Mouse (Mus musculus) E14TG2a.4 (cell line): ENCODE results near the gene Abi3bp.

ENCODE experiments used
- CTCF ChIP-seq: conservative IDR thresholded peaks from 2 replicates; pipeline ENCODE4 v1.5.1; 2014; ENCODE audit warnings: low read length
- NANOG ChIP-seq: IDR thresholded peaks from 2 replicates; pipeline ENCODE4 v1.6.1; 2014; ENCODE audit warnings: borderline replicate concordance, low read length, mixed read lengths
- POU5F1 ChIP-seq: IDR thresholded peaks from 2 replicates; pipeline ENCODE4 v1.6.1; 2014; ENCODE audit warnings: low read length, borderline replicate concordance

GRCm38 (mm10) chr16:56501101-56501500, 23.4 kb downstream of the Abi3bp start:
- TF ChIP-seq CTCF, result no peak
- TF ChIP-seq POU5F1, result no peak
- no peak for TF ChIP-seq NANOG
